Mouse (Mus musculus) myocyte (in vitro differentiated cells): ENCODE results near the gene Fam189a2.

Experiments used
- MYOD1 ChIP-seq, 3 experiments: IDR thresholded peaks; one replicate each; pipeline ENCODE4 v1.6.1; 2011; ENCODE audit warnings: control low read depth in 2 of 3, low read depth in 2 of 3, mild to moderate bottlenecking in 2 of 3, moderate library complexity in 1 of 3; ENCODE audit not compliant: insufficient read length in 2 of 3, control insufficient read depth in 1 of 3
- MYOG ChIP-seq, 3 experiments: IDR thresholded peaks; one replicate each; pipeline ENCODE4 v1.6.1; 2011; ENCODE audit warnings: control low read depth in 2 of 3, low read depth in 2 of 3, mild to moderate bottlenecking in 2 of 3; ENCODE audit not compliant: insufficient read length in 2 of 3, control insufficient read depth in 1 of 3, insufficient read depth in 1 of 3
- POLR2A ChIP-seq: IDR thresholded peaks from one replicate; pipeline ENCODE4 v1.6.1; 2011; ENCODE audit warnings: low read depth, mild to moderate bottlenecking, control low read depth, moderate library complexity; ENCODE audit not compliant: insufficient read length

DNA sequence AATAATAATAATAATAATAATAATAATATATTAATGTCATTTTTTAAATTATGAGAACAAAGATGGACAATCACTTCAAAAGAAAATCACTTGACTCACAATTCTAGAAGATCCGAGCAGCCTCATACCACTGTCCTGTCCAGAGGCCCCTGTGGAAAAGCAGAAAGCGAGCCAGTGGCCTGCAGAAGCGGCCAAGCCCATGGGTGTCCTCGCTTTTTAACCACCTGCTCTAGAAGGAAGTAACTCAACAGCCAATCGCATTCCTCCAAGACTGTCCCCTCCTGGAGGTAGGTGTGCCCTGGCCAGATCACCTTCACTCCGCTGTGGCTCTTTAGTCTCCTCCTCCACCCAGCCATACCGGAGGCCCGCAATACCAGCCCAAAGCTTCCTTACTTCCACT, 75.4 kb downstream of the Fam189a2 start:
- TF ChIP-seq MYOD1 (IDR thresholded peaks at IDR 0.05; ENCODE audit: control insufficient read depth in 1 of 3, insufficient read length in 2 of 3, low read depth in 2 of 3): no peak
- no peak for TF ChIP-seq POLR2A
- no peak for TF ChIP-seq MYOG (IDR thresholded peaks at IDR 0.05; ENCODE audit: control insufficient read depth in 1 of 3, insufficient read depth in 1 of 3, insufficient read length in 2 of 3, low read depth in 2 of 3)
